9 mouse cellular contexts compared by ENCODE assay signal in the genomic region with DNA sequence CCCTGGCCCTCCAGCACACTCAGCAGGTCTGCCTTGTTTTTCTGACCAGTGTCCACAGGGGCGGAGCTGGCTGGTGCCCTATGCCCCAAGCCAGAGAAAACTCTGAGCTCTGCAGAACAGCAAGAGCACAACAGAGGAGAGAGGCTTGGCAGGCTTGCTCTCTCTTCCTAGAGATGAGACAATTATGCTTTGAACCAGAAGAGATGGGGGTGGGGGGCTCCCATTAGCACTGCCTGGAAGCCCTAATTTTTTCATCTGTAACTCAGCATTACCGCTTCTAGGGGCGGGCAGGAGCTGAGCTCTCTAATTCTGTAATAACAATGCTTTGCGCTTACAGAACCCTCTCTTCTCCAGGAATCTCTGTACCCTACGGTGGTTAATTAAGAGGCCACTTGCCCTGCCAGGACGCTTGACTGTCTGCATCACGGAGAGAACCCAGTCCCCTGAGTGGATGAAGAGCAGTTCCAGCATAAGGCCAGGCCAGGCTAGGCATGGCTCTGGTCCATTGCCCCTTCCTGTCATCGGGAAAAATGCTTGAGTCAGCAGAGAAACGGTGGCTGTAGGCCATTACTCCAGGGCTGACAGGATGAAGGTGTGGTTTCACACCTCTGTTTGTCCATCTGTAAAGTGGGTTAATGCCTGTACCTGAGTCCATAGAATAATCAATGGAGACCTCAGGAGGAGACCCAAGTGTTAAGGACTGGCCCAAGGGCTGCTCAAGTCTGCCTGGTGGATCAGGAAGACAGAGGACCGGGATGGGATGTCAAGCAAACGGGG. TPM values are rescaled to one million over a fixed set of nuclear protein-coding genes. Genes with fewer than 3 reads are reported as not detected.
DNase-seq lines count a peak whose midpoint lies in the region; ATAC-seq lines count a peak whose summit lies in the region.
"Had no signal": no experiment of that assay in that cellular context is flagged by ENCODE, and none has a peak within 500 bp of the region (broad histone marks: within the 10 kb centered on the region; RNA-seq: fewer than 3 reads in every experiment).

No protein-coding gene starts in this region.

- H3K4me3 ChIP-seq in heart, embryonic 12.5 days, result peak overlapping the region; percentile 99
- H3K4me3 ChIP-seq in forebrain, embryonic 13.5 days, result peak overlapping the region; percentile 74
- H3K4me3 ChIP-seq in kidney, embryonic 14.5 days (ENCODE audit: low read length), result peak overlapping the region; percentile 93

- ATAC-seq in heart, embryonic 12.5 days (ENCODE audit: insufficient number of reproducible peaks, low FRiP score), result no peak
- peak; percentile 24 for ATAC-seq in forebrain, embryonic 13.5 days
- ATAC-seq in kidney, embryonic 14.5 days (ENCODE audit: low FRiP score, low TSS enrichment), result no peak
- ATAC-seq: Patski had no signal

- peaks cover 79% of the 10 kb centered on the region for H3K4me1 ChIP-seq in heart, embryonic 12.5 days (replicated peaks)
- H3K4me1 ChIP-seq in forebrain, embryonic 13.5 days, result peaks cover 76% of the 10 kb centered on the region
- peaks cover 58% of the 10 kb centered on the region for H3K4me1 ChIP-seq in kidney, embryonic 14.5 days (ENCODE audit: control insufficient read depth, insufficient read depth, low read length)

- no peak for DNase-seq in heart, adult 9 months (ENCODE audit: low spot score in 2 of 2)
- peak; percentile 61 for DNase-seq in adrenal gland, postnatal 14 days
- peak; percentile 50 for DNase-seq in lung, postnatal 36 days
- DNase-seq in thymus, postnatal 36 days, result no peak
- no peak for DNase-seq in right cerebral cortex, adult 2 months (ENCODE audit: low spot score in 2 of 2)

- peak overlapping the region; percentile 88 for H3K27ac ChIP-seq in heart, embryonic 12.5 days (ENCODE audit: poor library complexity, severe bottlenecking)
- H3K27ac ChIP-seq in forebrain, embryonic 13.5 days, result peak overlapping the region; percentile 84
- H3K27ac ChIP-seq in kidney, embryonic 14.5 days (ENCODE audit: low read depth, low read length), result peak overlapping the region; percentile 69; the same call in 1 of the 2 replicates

- peak overlapping the region; percentile 99 for H3K9ac ChIP-seq in heart, embryonic 12.5 days
- peak overlapping the region; percentile 98 for H3K9ac ChIP-seq in forebrain, embryonic 13.5 days
- H3K9ac ChIP-seq in kidney, embryonic 14.5 days (ENCODE audit: low read depth, low read length), result peak overlapping the region; percentile 91; the same call in 1 of the 2 replicates

- H3K9me3 ChIP-seq in heart, embryonic 12.5 days (replicated peaks), result no peaks in the 10 kb centered on the region
- no peaks in the 10 kb centered on the region for H3K9me3 ChIP-seq in forebrain, embryonic 13.5 days (replicated peaks)
- H3K9me3 ChIP-seq in kidney, embryonic 14.5 days (ENCODE audit: control insufficient read depth, low read length), result no peaks in the 10 kb centered on the region

- 29% methylated on average over 11 of the region's 11 CpGs for WGBS in heart, embryonic 12.5 days
- 12% methylated on average over 11 of the region's 11 CpGs for WGBS in forebrain, embryonic 13.5 days
- 20% methylated on average over 11 of the region's 11 CpGs for WGBS in kidney, embryonic 14.5 days

- H3K4me2 ChIP-seq in heart, embryonic 12.5 days, result peak overlapping the region; percentile 72
- H3K4me2 ChIP-seq in forebrain, embryonic 13.5 days, result peak overlapping the region; percentile 75
- H3K4me2 ChIP-seq in kidney, embryonic 14.5 days (replicated peaks; ENCODE audit: low read depth, low read length), result peak overlapping the region; percentile 75

- H3K27me3 ChIP-seq in heart, embryonic 12.5 days (replicated peaks), result no peaks in the 10 kb centered on the region
- H3K27me3 ChIP-seq in forebrain, embryonic 13.5 days, result no peaks in the 10 kb centered on the region
- no peaks in the 10 kb centered on the region for H3K27me3 ChIP-seq in kidney, embryonic 14.5 days (ENCODE audit: control insufficient read depth, insufficient read depth, low read length)
- H3K27me3 ChIP-seq: Patski had no signal

- H3K36me3 ChIP-seq in heart, embryonic 12.5 days, result peaks cover 9% of the 10 kb centered on the region
- no peaks in the 10 kb centered on the region for H3K36me3 ChIP-seq in forebrain, embryonic 13.5 days (ENCODE audit: poor library complexity, severe bottlenecking)
- H3K36me3 ChIP-seq in kidney, embryonic 14.5 days (ENCODE audit: control insufficient read depth, insufficient read depth, low read length), result 0 out of 2 replicates have a peak, but pooled peaks cover 1% of the 10 kb centered on the region

RNA-seq across cellular contexts. Expression of a gene that starts 1.2 kb away (rescaled TPM):
- 46.4 and 47.2 TPM in 2 replicates for polyA plus RNA-seq in heart, embryonic 12.5 days (2016; fragmentation: Nextera tagmentation; extraction: Ambion mirVana)
- total RNA-seq in adrenal gland, postnatal 14 days (2021), result 59.6 and 67.1 TPM in 2 replicates
- polyA plus RNA-seq in forebrain, embryonic 13.5 days (2015; fragmentation: Nextera tagmentation; extraction: Ambion mirVana), result 49.9 and 50.0 TPM in 2 replicates
- 39.1 and 55.6 TPM in 2 replicates for polyA plus RNA-seq in kidney, embryonic 14.5 days (2014; fragmentation: Nextera tagmentation; extraction: Ambion mirVana)

RNA-seq across cellular contexts. Expression of a gene that starts 51.6 kb away (rescaled TPM):
- polyA plus RNA-seq in heart, embryonic 12.5 days (2016; fragmentation: Nextera tagmentation; extraction: Ambion mirVana), result not detected in 2 replicates
- total RNA-seq in adrenal gland, postnatal 14 days (2021), result 0.41 TPM in 1 of 2 replicates, not detected in the other
- 1.7 TPM in 1 of 2 replicates, not detected in the other for polyA plus RNA-seq in forebrain, embryonic 13.5 days (2015; fragmentation: Nextera tagmentation; extraction: Ambion mirVana)
- not detected in 2 replicates for polyA plus RNA-seq in kidney, embryonic 14.5 days (2014; fragmentation: Nextera tagmentation; extraction: Ambion mirVana)
- polyA plus RNA-seq: Patski had no signal

Comparison
In these comparisons a context has a peak if more than half of its experiments do, and no peak if none do; other contexts are left out.
1. DNase-seq: peak in adrenal gland, postnatal 14 days (single experiment) and lung, postnatal 36 days (single experiment); none in heart, adult 9 months (0 of 2), thymus, postnatal 36 days (0 of 2) and right cerebral cortex, adult 2 months (0 of 2).
2. Peak in every context shown above with its lines, with median percentiles within 50 percentile points of each other: H3K27ac ChIP-seq, H3K4me2 ChIP-seq, H3K4me3 ChIP-seq and H3K9ac ChIP-seq.